Mouse (Mus musculus) liver, adult 2 months (tissue): ENCODE results near the gene Rhoq.

Experiments used
- CTCF ChIP-seq: fragments of 200-500 bp; IDR thresholded peaks from 2 replicates; pipeline ENCODE4 v1.5.1; 2011; ENCODE audit warnings: low read depth, low read length, control low read depth
- POLR2A ChIP-seq: fragments of 200-500 bp; IDR thresholded peaks from 2 replicates; pipeline ENCODE4 v1.6.1; 2011; ENCODE audit warnings: low read length, control low read depth; ENCODE audit not compliant: insufficient read depth; ENCODE audit errors: extremely low read depth

GRCm38 (mm10) chr17:86965121-86965520 lies 2.2 kb downstream of the Rhoq start:
- TF ChIP-seq POLR2A (no peak), CTCF (no peak)
